Comparison of ENCODE assay signal across 11 mouse cellular contexts in the genomic region with DNA sequence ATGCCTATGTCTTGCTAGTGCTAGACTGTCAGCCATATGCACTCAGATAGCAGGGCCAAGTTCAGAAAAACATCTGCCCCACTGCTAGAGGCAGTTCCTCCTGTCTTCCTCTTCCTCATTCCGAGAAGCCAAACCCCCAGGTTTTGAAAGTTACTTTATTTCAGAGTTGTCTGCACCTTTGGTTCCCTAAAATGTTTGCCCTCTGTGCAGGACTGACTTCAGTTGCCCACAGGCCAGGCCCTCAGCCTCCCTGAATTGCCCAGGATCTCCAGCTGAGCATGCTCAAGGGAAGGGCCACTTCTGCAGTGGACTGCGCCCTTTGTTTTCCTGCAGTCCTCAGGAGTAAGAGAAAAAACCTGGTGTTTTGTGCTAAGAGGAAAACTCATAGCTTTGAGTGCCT.
DNase-seq lines count a peak whose midpoint lies in the region; ATAC-seq and TF ChIP-seq lines count a peak whose summit lies in the region.
"Had no signal": no experiment of that assay in that cellular context is flagged by ENCODE, and none has a peak within 500 bp of the region (broad histone marks: within the 10 kb centered on the region; RNA-seq: fewer than 3 reads in every experiment).

No protein-coding gene starts in this region.

- H3K4me3 ChIP-seq in liver, embryonic 12.5 days, result no peak overlapping the region
- H3K4me3 ChIP-seq in liver, embryonic 11.5 days (ENCODE audit: low read depth, low read length), result no peak overlapping the region
- no peak overlapping the region for H3K4me3 ChIP-seq in lung, postnatal 0 days (ENCODE audit: low read depth, low read length)
- H3K4me3 ChIP-seq in stomach, postnatal 0 days (ENCODE audit: low read depth, low read length), result no peak overlapping the region
- H3K4me3 ChIP-seq: embryonic facial prominence, embryonic 10.5 days; limb, embryonic 15.5 days had no signal

- H3K36me3 ChIP-seq in liver, embryonic 12.5 days, result peaks cover 63% of the 10 kb centered on the region
- H3K36me3 ChIP-seq in liver, embryonic 11.5 days (ENCODE audit: control insufficient read depth, insufficient read depth, low read length), result peaks cover 22% of the 10 kb centered on the region
- H3K36me3 ChIP-seq in lung, postnatal 0 days (ENCODE audit: insufficient read depth, low read length), result peaks cover 62% of the 10 kb centered on the region
- H3K36me3 ChIP-seq in stomach, postnatal 0 days (ENCODE audit: control insufficient read depth, insufficient read depth, low read length), result peaks cover 43% of the 10 kb centered on the region

- peak; percentile 60 for TF ChIP-seq EP300 in lung, postnatal 0 days (IDR thresholded peaks at IDR 0.05)
- TF ChIP-seq EP300 in stomach, postnatal 0 days (optimal IDR thresholded peaks at IDR 0.05), result no peak

- H3K4me2 ChIP-seq in liver, embryonic 12.5 days, result no peak overlapping the region
- H3K4me2 ChIP-seq in liver, embryonic 11.5 days, result no peak overlapping the region
- H3K4me2 ChIP-seq in lung, postnatal 0 days (replicated peaks; ENCODE audit: low read depth, low read length), result no peak overlapping the region
- no peak overlapping the region for H3K4me2 ChIP-seq in stomach, postnatal 0 days (replicated peaks; ENCODE audit: low read depth)
- H3K4me2 ChIP-seq: limb, embryonic 15.5 days had no signal

- no peak for TF ChIP-seq CTCF in lung, postnatal 0 days (IDR thresholded peaks at IDR 0.05)
- no peak for TF ChIP-seq CTCF in stomach, postnatal 0 days (IDR thresholded peaks at IDR 0.05; ENCODE audit: low read depth)

- H3K27me3 ChIP-seq in liver, embryonic 12.5 days (replicated peaks), result no peaks in the 10 kb centered on the region
- no peaks in the 10 kb centered on the region for H3K27me3 ChIP-seq in liver, embryonic 11.5 days (replicated peaks; ENCODE audit: control insufficient read depth, insufficient read depth, low read length)
- H3K27me3 ChIP-seq in lung, postnatal 0 days (replicated peaks; ENCODE audit: insufficient read depth, low read length), result no peaks in the 10 kb centered on the region
- H3K27me3 ChIP-seq in stomach, postnatal 0 days (ENCODE audit: control insufficient read depth, insufficient read depth, low read length), result no peaks in the 10 kb centered on the region
- H3K27me3 ChIP-seq: limb, embryonic 15.5 days had no signal

- H3K4me1 ChIP-seq in liver, embryonic 12.5 days, result no peaks in the 10 kb centered on the region
- H3K4me1 ChIP-seq in liver, embryonic 11.5 days (replicated peaks; ENCODE audit: control insufficient read depth, insufficient read depth, low read length), result no peaks in the 10 kb centered on the region
- H3K4me1 ChIP-seq in lung, postnatal 0 days (ENCODE audit: insufficient read depth, low read depth, low read length), result peaks cover 2% of the 10 kb centered on the region; the same call in 1 of the 2 replicates
- no peaks in the 10 kb centered on the region for H3K4me1 ChIP-seq in stomach, postnatal 0 days (replicated peaks; ENCODE audit: control insufficient read depth, insufficient read depth)
- H3K4me1 ChIP-seq: embryonic facial prominence, embryonic 10.5 days; limb, embryonic 15.5 days had no signal

- H3K9me3 ChIP-seq in liver, embryonic 12.5 days (replicated peaks), result no peaks in the 10 kb centered on the region
- no peaks in the 10 kb centered on the region for H3K9me3 ChIP-seq in liver, embryonic 11.5 days (ENCODE audit: control insufficient read depth, low read length)
- H3K9me3 ChIP-seq in lung, postnatal 0 days (ENCODE audit: low read length), result no peaks in the 10 kb centered on the region
- H3K9me3 ChIP-seq in stomach, postnatal 0 days (ENCODE audit: control insufficient read depth, low read length), result no peaks in the 10 kb centered on the region
- H3K9me3 ChIP-seq: embryonic facial prominence, embryonic 10.5 days; limb, embryonic 15.5 days had no signal

- ATAC-seq in liver, embryonic 12.5 days, result no peak
- ATAC-seq in liver, embryonic 11.5 days (replicated peaks; ENCODE audit: low FRiP score), result no peak
- ATAC-seq in granulocyte monocyte progenitor cell, adult 5-6 weeks (replicated peaks; ENCODE audit: poor library complexity, severe bottlenecking), result peak; percentile 83
- peak; percentile 91 for ATAC-seq in lung, postnatal 0 days
- ATAC-seq in stomach, postnatal 0 days (ENCODE audit: low FRiP score, low TSS enrichment), result 0 out of 2 replicates have a peak, but pooled peaks have one; percentile 18
- ATAC-seq: forebrain, embryonic 14.5 days had no signal

- H3K9ac ChIP-seq in liver, embryonic 12.5 days, result no peak overlapping the region
- no peak overlapping the region for H3K9ac ChIP-seq in liver, embryonic 11.5 days (ENCODE audit: low read depth, low read length)
- no peak overlapping the region for H3K9ac ChIP-seq in lung, postnatal 0 days (replicated peaks; ENCODE audit: low read depth)
- no peak overlapping the region for H3K9ac ChIP-seq in stomach, postnatal 0 days (ENCODE audit: low read length)
- H3K9ac ChIP-seq: limb, embryonic 15.5 days had no signal

- WGBS in liver, embryonic 12.5 days (ENCODE audit: insufficient replicate concordance), result 62% methylated on average over 2 of the region's 2 CpGs
- WGBS in liver, embryonic 11.5 days, result 75% methylated on average over 2 of the region's 2 CpGs
- WGBS in lung, postnatal 0 days, result 63% methylated on average over 2 of the region's 2 CpGs
- 88% methylated on average over 2 of the region's 2 CpGs for WGBS in stomach, postnatal 0 days

- 0 out of 2 replicates have a peak overlapping the region, but pooled peaks have one; percentile 25 for H3K27ac ChIP-seq in liver, embryonic 12.5 days
- H3K27ac ChIP-seq in liver, embryonic 11.5 days (ENCODE audit: low read depth, low read length), result no peak overlapping the region
- H3K27ac ChIP-seq in lung, postnatal 0 days (ENCODE audit: low read length), result peak overlapping the region; percentile 68
- H3K27ac ChIP-seq in stomach, postnatal 0 days (replicated peaks), result 0 out of 2 replicates have a peak overlapping the region, but pooled peaks have one; percentile 49
- H3K27ac ChIP-seq: embryonic facial prominence, embryonic 10.5 days; limb, embryonic 15.5 days had no signal

- DNase-seq in liver, embryonic 11.5 days (ENCODE audit: low spot score), result no peak
- DNase-seq in lung, postnatal 0 days (ENCODE audit: low spot score), result peak; percentile 87
- DNase-seq in stomach, postnatal 0 days (ENCODE audit: low spot score), result no peak
- DNase-seq in yolk sac, embryonic 10.5 days (ENCODE audit: low spot score), result no peak
- no peak for DNase-seq in embryo, embryonic 10.5 days (ENCODE audit: low spot score)
- DNase-seq: retina, postnatal 1 day had no signal

Comparison
In these comparisons a context has a peak if more than half of its experiments do, and no peak if none do; other contexts are left out.
1. ATAC-seq: peak in granulocyte monocyte progenitor cell, adult 5-6 weeks (single experiment), lung, postnatal 0 days (single experiment) and stomach, postnatal 0 days (single experiment); none in liver, embryonic 12.5 days (single experiment) and liver, embryonic 11.5 days (single experiment).